Mouse (Mus musculus) embryonic facial prominence, embryonic 15.5 days (tissue): ENCODE data around the gene Gm20431. TPM values are rescaled to one million over a fixed set of nuclear protein-coding genes. Genes with fewer than 3 reads are reported as not detected.

Experiments
- ATAC-seq: fragments of 200-750 bp; cut with Nextera tagmentation; 2 replicates; pipeline ENCODE4 v1.8.0; 2017; ENCODE audit warnings: low read depth, moderate TSS enrichment; ENCODE audit not compliant: insufficient number of reproducible peaks, low FRiP score, low TSS enrichment
- H3K27ac ChIP-seq: fragments of 300-500 bp; sonication (generic); replicated peaks from 2 replicates; pipeline ENCODE4 v1.5.1; 2015; ENCODE audit warnings: mild to moderate bottlenecking, inconsistent platforms
- H3K27me3 ChIP-seq: fragments of 300-500 bp; sonication (generic); 2 replicates; pipeline ENCODE4 v1.6.1; 2015; ENCODE audit warnings: inconsistent platforms
- H3K36me3 ChIP-seq: fragments of 300-500 bp; sonication (generic); 2 replicates; pipeline ENCODE4 v1.6.1; 2015; ENCODE audit warnings: mild to moderate bottlenecking, inconsistent platforms
- H3K4me1 ChIP-seq: fragments of 300-500 bp; sonication (generic); 2 replicates; pipeline ENCODE4 v1.6.1; 2015; ENCODE audit warnings: inconsistent platforms
- H3K4me2 ChIP-seq: fragments of 300-500 bp; sonication (generic); replicated peaks from 2 replicates; pipeline ENCODE4 v1.6.1; 2015; ENCODE audit warnings: mild to moderate bottlenecking, inconsistent platforms
- H3K4me3 ChIP-seq: fragments of 300-500 bp; sonication (generic); replicated peaks from 2 replicates; pipeline ENCODE4 v1.5.1; 2015; ENCODE audit warnings: mild to moderate bottlenecking, inconsistent platforms
- H3K9ac ChIP-seq: fragments of 300-500 bp; sonication (generic); 2 replicates; pipeline ENCODE4 v1.6.1; 2015; ENCODE audit warnings: inconsistent platforms
- H3K9me3 ChIP-seq: fragments of 300-500 bp; sonication (generic); replicated peaks from 2 replicates; pipeline ENCODE4 v1.6.1; 2016; ENCODE audit warnings: inconsistent platforms
- WGBS: fragments of 180-500 bp; shearing (Covaris S2); methylation state at CpG from one replicate; pipeline ENCODE4 v1.1.7; 2015; 5-methylcytosine and 5-hydroxymethylcytosine counted together
- polyA plus RNA-seq: library from polyadenylated mRNA; unstranded; fragments of >200 nt; fragmentation: Nextera tagmentation; extraction: Ambion mirVana; gene quantifications from 2 replicates; pipeline ENCODE4 v1.2.1, GENCODE M21; 2015

The Gm20431 gene
- polyA plus RNA-seq, 1 experiment from 2014 or later = 10.0 TPM

- H3K27ac ChIP-seq = no peak overlapping the region
- H3K4me3 ChIP-seq = no peak overlapping the region
- no peak overlapping the region for H3K4me2 ChIP-seq
- WGBS = 36% methylated on average over 5 of the region's 5 CpGs
- ATAC-seq = no peak
- no peaks in the 10 kb centered on the region for H3K36me3 ChIP-seq
- no peaks in the 10 kb centered on the region for H3K27me3 ChIP-seq
- peaks cover 26% of the 10 kb centered on the region for H3K4me1 ChIP-seq
- H3K9me3 ChIP-seq = no peaks in the 10 kb centered on the region
- H3K9ac ChIP-seq = no peak overlapping the region
These were observed 82.8 kb downstream of the Gm20431 start for GRCm38 (mm10) chr2:167578521-167578920.

GRCm38 (mm10) chr2:167577186-167577785, 84.0 kb downstream of the Gm20431 start:
- no peaks in the 10 kb centered on the region for H3K36me3 ChIP-seq
- peaks cover 17% of the 10 kb centered on the region; the same call in 1 of the 2 replicates for H3K4me1 ChIP-seq
- no peak for ATAC-seq
- no peak overlapping the region for H3K9ac ChIP-seq
- H3K9me3 ChIP-seq = no peaks in the 10 kb centered on the region
- no peaks in the 10 kb centered on the region for H3K27me3 ChIP-seq
- no peak overlapping the region for H3K4me2 ChIP-seq
- 48% methylated on average over 9 of the region's 9 CpGs for WGBS
- H3K27ac ChIP-seq = no peak overlapping the region; the same call in 1 of the 2 replicates
- H3K4me3 ChIP-seq = no peak overlapping the region

GRCm38 (mm10) chr2:167576121-167576620, 85.1 kb downstream of the Gm20431 start:
- H3K9ac ChIP-seq = no peak overlapping the region
- no peak overlapping the region for H3K27ac ChIP-seq
- no peak for ATAC-seq
- H3K4me2 ChIP-seq = no peak overlapping the region
- H3K4me3 ChIP-seq = no peak overlapping the region
- H3K4me1 ChIP-seq = peaks cover 25% of the 10 kb centered on the region; the same call in 1 of the 2 replicates
- no peaks in the 10 kb centered on the region for H3K27me3 ChIP-seq
- no peaks in the 10 kb centered on the region for H3K9me3 ChIP-seq
- WGBS = 77% methylated on average over 8 of the region's 8 CpGs
- no peaks in the 10 kb centered on the region for H3K36me3 ChIP-seq

GRCm38 (mm10) chr2:167575581-167575980, 85.7 kb downstream of the Gm20431 start:
- ATAC-seq = no peak
- H3K27ac ChIP-seq = no peak overlapping the region
- WGBS = 72% methylated on average over 7 of the region's 7 CpGs

GRCm38 (mm10) chr2:167574814-167575213, 86.5 kb downstream of the Gm20431 start:
- no peaks in the 10 kb centered on the region for H3K9me3 ChIP-seq
- H3K4me2 ChIP-seq = no peak overlapping the region
- peaks cover 39% of the 10 kb centered on the region for H3K4me1 ChIP-seq
- H3K9ac ChIP-seq = no peak overlapping the region
- no peak for ATAC-seq
- H3K27ac ChIP-seq = no peak overlapping the region; the same call in 1 of the 2 replicates
- WGBS = 53% methylated on average over 9 of the region's 9 CpGs
- no peaks in the 10 kb centered on the region for H3K27me3 ChIP-seq
- no peaks in the 10 kb centered on the region for H3K36me3 ChIP-seq
- no peak overlapping the region for H3K4me3 ChIP-seq

More at GRCm38 (mm10) chr2:167575581-167575980, 85.7 kb downstream of the Gm20431 start:
- Histone ChIP-seq H3K9me3 (no peaks in the 10 kb centered on the region), H3K36me3 (no peaks in the 10 kb centered on the region), H3K4me3 (no peak overlapping the region), H3K4me2 (no peak overlapping the region), H3K4me1 (peaks cover 31% of the 10 kb centered on the region), H3K27me3 (no peaks in the 10 kb centered on the region), H3K9ac (no peak overlapping the region)

- Histone ChIP-seq H3K9me3 (no peaks in the 10 kb centered on the region), H3K4me3 (no peak overlapping the region), H3K27ac (peak overlapping the region; percentile 91; the same call in 1 of the 2 replicates), H3K4me2 (no peak overlapping the region), H3K27me3 (no peaks in the 10 kb centered on the region), H3K4me1 (peaks cover 49% of the 10 kb centered on the region), H3K9ac (no peak overlapping the region), H3K36me3 (no peaks in the 10 kb centered on the region)
- no peak for ATAC-seq
- WGBS = 70% methylated on average over 18 of the region's 18 CpGs
These were observed 89.7 kb downstream of the Gm20431 start for GRCm38 (mm10) chr2:167571442-167572220.

GRCm38 (mm10) chr2:167570815-167571214, 90.5 kb downstream of the Gm20431 start:
- H3K4me2 ChIP-seq = no peak overlapping the region
- H3K36me3 ChIP-seq = no peaks in the 10 kb centered on the region
- H3K27ac ChIP-seq = peak overlapping the region; percentile 91
- no peak overlapping the region for H3K4me3 ChIP-seq
- ATAC-seq = no peak
- 83% methylated on average over 6 of the region's 6 CpGs for WGBS
- H3K9me3 ChIP-seq = no peaks in the 10 kb centered on the region
- H3K4me1 ChIP-seq = peaks cover 54% of the 10 kb centered on the region
- no peaks in the 10 kb centered on the region for H3K27me3 ChIP-seq
- H3K9ac ChIP-seq = no peak overlapping the region

- Histone ChIP-seq H3K9me3 (no peaks in the 10 kb centered on the region), H3K27ac (peak overlapping the region; percentile 91), H3K36me3 (no peaks in the 10 kb centered on the region), H3K4me2 (peak overlapping the region; percentile 10; the same call in 1 of the 2 replicates), H3K9ac (no peak overlapping the region), H3K4me1 (peaks cover 61% of the 10 kb centered on the region), H3K27me3 (no peaks in the 10 kb centered on the region), H3K4me3 (no peak overlapping the region)
- WGBS = 24% methylated on average over 13 of the region's 13 CpGs
- peak; percentile 67 for ATAC-seq
These were observed 91.2 kb downstream of the Gm20431 start for GRCm38 (mm10) chr2:167569934-167570651.

- 70% methylated on average over 9 of the region's 9 CpGs for WGBS
- Histone ChIP-seq H3K9ac (no peak overlapping the region), H3K4me1 (peaks cover 76% of the 10 kb centered on the region), H3K36me3 (no peaks in the 10 kb centered on the region), H3K4me2 (no peak overlapping the region), H3K27ac (no peak overlapping the region), H3K27me3 (no peaks in the 10 kb centered on the region), H3K9me3 (no peaks in the 10 kb centered on the region), H3K4me3 (no peak overlapping the region)
- ATAC-seq = no peak
These were observed 93.2 kb downstream of the Gm20431 start for GRCm38 (mm10) chr2:167568112-167568511.

- no peaks in the 10 kb centered on the region for H3K36me3 ChIP-seq
- WGBS = 4% methylated on average over 19 of the region's 19 CpGs
- peak overlapping the region; percentile 96 for H3K27ac ChIP-seq
- H3K4me3 ChIP-seq = peak overlapping the region; percentile 13; the same call in 1 of the 2 replicates
- no peak overlapping the region for H3K9ac ChIP-seq
- no peaks in the 10 kb centered on the region for H3K9me3 ChIP-seq
- peaks cover 81% of the 10 kb centered on the region for H3K4me1 ChIP-seq
- ATAC-seq = peak; percentile 44
- H3K4me2 ChIP-seq = peak overlapping the region; percentile 44
- H3K27me3 ChIP-seq = no peaks in the 10 kb centered on the region
These were observed 95.6 kb downstream of the Gm20431 start for GRCm38 (mm10) chr2:167565682-167566081.

- Histone ChIP-seq H3K4me3 (peak overlapping the region; percentile 13; the same call in 1 of the 2 replicates), H3K27ac (peak overlapping the region; percentile 96), H3K27me3 (no peaks in the 10 kb centered on the region), H3K4me2 (peak overlapping the region; percentile 44), H3K4me1 (peaks cover 81% of the 10 kb centered on the region), H3K9me3 (no peaks in the 10 kb centered on the region), H3K36me3 (no peaks in the 10 kb centered on the region), H3K9ac (no peak overlapping the region)
- ATAC-seq = no peak
- WGBS = 33% methylated on average over 3 of the region's 3 CpGs
These were observed 96.0 kb downstream of the Gm20431 start for GRCm38 (mm10) chr2:167565312-167565656.
